Mouse (Mus musculus) embryonic facial prominence, embryonic 15.5 days (tissue): Measurements from ENCODE around the gene Hesx1. TPM values are rescaled to one million over a fixed set of nuclear protein-coding genes. Genes with fewer than 3 reads are reported as not detected.

ENCODE experiments used
- ATAC-seq: fragments of 200-750 bp; cut with Nextera tagmentation; 2 replicates; pipeline ENCODE4 v1.8.0; 2017; ENCODE audit warnings: low read depth, moderate TSS enrichment; ENCODE audit not compliant: insufficient number of reproducible peaks, low FRiP score, low TSS enrichment
- H3K27ac ChIP-seq: fragments of 300-500 bp; sonication (generic); replicated peaks from 2 replicates; pipeline ENCODE4 v1.5.1; 2015; ENCODE audit warnings: mild to moderate bottlenecking, inconsistent platforms
- H3K27me3 ChIP-seq: fragments of 300-500 bp; sonication (generic); 2 replicates; pipeline ENCODE4 v1.6.1; 2015; ENCODE audit warnings: inconsistent platforms
- H3K36me3 ChIP-seq: fragments of 300-500 bp; sonication (generic); 2 replicates; pipeline ENCODE4 v1.6.1; 2015; ENCODE audit warnings: mild to moderate bottlenecking, inconsistent platforms
- H3K4me1 ChIP-seq: fragments of 300-500 bp; sonication (generic); 2 replicates; pipeline ENCODE4 v1.6.1; 2015; ENCODE audit warnings: inconsistent platforms
- H3K4me2 ChIP-seq: fragments of 300-500 bp; sonication (generic); replicated peaks from 2 replicates; pipeline ENCODE4 v1.6.1; 2015; ENCODE audit warnings: mild to moderate bottlenecking, inconsistent platforms
- H3K4me3 ChIP-seq: fragments of 300-500 bp; sonication (generic); replicated peaks from 2 replicates; pipeline ENCODE4 v1.5.1; 2015; ENCODE audit warnings: mild to moderate bottlenecking, inconsistent platforms
- H3K9ac ChIP-seq: fragments of 300-500 bp; sonication (generic); 2 replicates; pipeline ENCODE4 v1.6.1; 2015; ENCODE audit warnings: inconsistent platforms
- H3K9me3 ChIP-seq: fragments of 300-500 bp; sonication (generic); replicated peaks from 2 replicates; pipeline ENCODE4 v1.6.1; 2016; ENCODE audit warnings: inconsistent platforms
- WGBS: fragments of 180-500 bp; shearing (Covaris S2); methylation state at CpG from one replicate; pipeline ENCODE4 v1.1.7; 2015; 5-methylcytosine and 5-hydroxymethylcytosine counted together
- polyA plus RNA-seq: library from polyadenylated mRNA; unstranded; fragments of >200 nt; fragmentation: Nextera tagmentation; extraction: Ambion mirVana; gene quantifications from 2 replicates; pipeline ENCODE4 v1.2.1, GENCODE M21; 2015

Hesx1 gene
- polyA plus RNA-seq, 1 experiment from 2014 or later = 0.28 TPM

GRCm38 (mm10) chr14:26979808-26980207 lies 14.4 kb upstream of the Hesx1 start:
- H3K4me3 ChIP-seq = no peak overlapping the region
- H3K4me2 ChIP-seq = no peak overlapping the region
- no peaks in the 10 kb centered on the region for H3K27me3 ChIP-seq
- H3K36me3 ChIP-seq = no peaks in the 10 kb centered on the region
- no peak overlapping the region for H3K9ac ChIP-seq
- H3K27ac ChIP-seq = no peak overlapping the region
- H3K4me1 ChIP-seq = no peaks in the 10 kb centered on the region
- WGBS = 77% methylated on average over 3 of the region's 3 CpGs
- no peaks in the 10 kb centered on the region; the same call in 1 of the 2 replicates for H3K9me3 ChIP-seq
- no peak for ATAC-seq

GRCm38 (mm10) chr14:26981021-26981420 lies 13.2 kb upstream of the Hesx1 start:
- no peak overlapping the region for H3K27ac ChIP-seq
- H3K36me3 ChIP-seq = no peaks in the 10 kb centered on the region
- H3K4me3 ChIP-seq = no peak overlapping the region
- no peaks in the 10 kb centered on the region for H3K27me3 ChIP-seq
- WGBS = 96% methylated on average over 8 of the region's 8 CpGs
- no peaks in the 10 kb centered on the region for H3K4me1 ChIP-seq
- no peak for ATAC-seq
- no peak overlapping the region for H3K4me2 ChIP-seq
- H3K9ac ChIP-seq = no peak overlapping the region
- H3K9me3 ChIP-seq = no peaks in the 10 kb centered on the region; the same call in 1 of the 2 replicates

- H3K4me3 ChIP-seq = no peak overlapping the region
- no peaks in the 10 kb centered on the region; the same call in 1 of the 2 replicates for H3K9me3 ChIP-seq
- WGBS = 67% methylated on average over 5 of the region's 5 CpGs
- H3K9ac ChIP-seq = no peak overlapping the region
- H3K36me3 ChIP-seq = no peaks in the 10 kb centered on the region
- H3K27ac ChIP-seq = no peak overlapping the region
- no peaks in the 10 kb centered on the region for H3K4me1 ChIP-seq
- no peak overlapping the region for H3K4me2 ChIP-seq
- no peaks in the 10 kb centered on the region for H3K27me3 ChIP-seq
- no peak for ATAC-seq
Measured at GRCm38 (mm10) chr14:26981494-26982149, 12.6 kb upstream of the Hesx1 start.

GRCm38 (mm10) chr14:26982150-26982530 lies 12.1 kb upstream of the Hesx1 start:
- H3K4me3 ChIP-seq = no peak overlapping the region
- no peak for ATAC-seq
- WGBS = 68% methylated on average over 5 of the region's 5 CpGs

GRCm38 (mm10) chr14:26988694-26989093 lies 5.5 kb upstream of the Hesx1 start:
- no peak overlapping the region for H3K4me3 ChIP-seq
- no peak overlapping the region for H3K27ac ChIP-seq
- no peak for ATAC-seq
- 67% methylated on average over 2 of the region's 2 CpGs for WGBS
- no peaks in the 10 kb centered on the region for H3K9me3 ChIP-seq
- no peaks in the 10 kb centered on the region for H3K36me3 ChIP-seq
- H3K9ac ChIP-seq = no peak overlapping the region
- H3K4me2 ChIP-seq = no peak overlapping the region
- H3K4me1 ChIP-seq = no peaks in the 10 kb centered on the region
- H3K27me3 ChIP-seq = no peaks in the 10 kb centered on the region

More at GRCm38 (mm10) chr14:26982150-26982530, 12.1 kb upstream of the Hesx1 start:
- Histone ChIP-seq H3K9ac (no peak overlapping the region), H3K36me3 (no peaks in the 10 kb centered on the region), H3K4me1 (no peaks in the 10 kb centered on the region), H3K4me2 (no peak overlapping the region), H3K9me3 (no peaks in the 10 kb centered on the region; the same call in 1 of the 2 replicates), H3K27ac (no peak overlapping the region), H3K27me3 (no peaks in the 10 kb centered on the region)

GRCm38 (mm10) chr14:26991622-26992021 lies 2.6 kb upstream of the Hesx1 start:
- Histone ChIP-seq H3K4me3 (no peak overlapping the region), H3K9me3 (no peaks in the 10 kb centered on the region), H3K27me3 (no peaks in the 10 kb centered on the region), H3K4me2 (no peak overlapping the region), H3K27ac (no peak overlapping the region), H3K9ac (no peak overlapping the region), H3K36me3 (no peaks in the 10 kb centered on the region), H3K4me1 (peaks cover 6% of the 10 kb centered on the region; the same call in 1 of the 2 replicates)
- ATAC-seq = no peak
- WGBS = 77% methylated on average over 18 of the region's 18 CpGs

GRCm38 (mm10) chr14:26993427-26993826 lies 789 bp upstream of the Hesx1 start:
- Histone ChIP-seq H3K9ac (no peak overlapping the region), H3K36me3 (no peaks in the 10 kb centered on the region), H3K27me3 (no peaks in the 10 kb centered on the region), H3K4me3 (no peak overlapping the region), H3K27ac (no peak overlapping the region), H3K9me3 (no peaks in the 10 kb centered on the region), H3K4me2 (no peak overlapping the region), H3K4me1 (peaks cover 6% of the 10 kb centered on the region; the same call in 1 of the 2 replicates)
- no peak for ATAC-seq
- WGBS = 34% methylated on average over 3 of the region's 3 CpGs

GRCm38 (mm10) chr14:26996257-26996656 lies 2.0 kb downstream of the Hesx1 start:
- Histone ChIP-seq H3K36me3 (no peaks in the 10 kb centered on the region), H3K27me3 (no peaks in the 10 kb centered on the region), H3K4me2 (no peak overlapping the region), H3K9ac (no peak overlapping the region), H3K4me1 (peaks cover 6% of the 10 kb centered on the region; the same call in 1 of the 2 replicates), H3K9me3 (no peaks in the 10 kb centered on the region), H3K27ac (no peak overlapping the region), H3K4me3 (no peak overlapping the region)
- no peak for ATAC-seq

GRCm38 (mm10) chr14:27000386-27000785 lies 6.2 kb downstream of the Hesx1 start:
- Histone ChIP-seq H3K36me3 (no peaks in the 10 kb centered on the region), H3K9me3 (no peaks in the 10 kb centered on the region), H3K4me1 (no peaks in the 10 kb centered on the region), H3K4me2 (0 out of 2 replicates have a peak overlapping the region, but pooled peaks have one; percentile 17), H3K9ac (no peak overlapping the region), H3K27me3 (no peaks in the 10 kb centered on the region), H3K27ac (no peak overlapping the region), H3K4me3 (no peak overlapping the region)
- WGBS = 4% methylated on average over 11 of the region's 11 CpGs
- no peak for ATAC-seq

- no peak for ATAC-seq
- H3K36me3 ChIP-seq = no peaks in the 10 kb centered on the region
- H3K9me3 ChIP-seq = no peaks in the 10 kb centered on the region
- no peak overlapping the region for H3K27ac ChIP-seq
- no peak overlapping the region for H3K9ac ChIP-seq
- H3K27me3 ChIP-seq = no peaks in the 10 kb centered on the region
- H3K4me3 ChIP-seq = no peak overlapping the region
- H3K4me1 ChIP-seq = no peaks in the 10 kb centered on the region
- H3K4me2 ChIP-seq = no peak overlapping the region
- 68% methylated on average over 7 of the region's 7 CpGs for WGBS
Measured at GRCm38 (mm10) chr14:27004906-27005305, 10.7 kb downstream of the Hesx1 start.

GRCm38 (mm10) chr14:27005937-27006336 lies 11.7 kb downstream of the Hesx1 start:
- Histone ChIP-seq H3K4me3 (no peak overlapping the region), H3K4me2 (no peak overlapping the region), H3K9ac (no peak overlapping the region), H3K27ac (no peak overlapping the region), H3K27me3 (no peaks in the 10 kb centered on the region), H3K9me3 (no peaks in the 10 kb centered on the region), H3K36me3 (no peaks in the 10 kb centered on the region), H3K4me1 (no peaks in the 10 kb centered on the region)
- WGBS = 27% methylated on average over 6 of the region's 6 CpGs
- no peak for ATAC-seq

GRCm38 (mm10) chr14:27011561-27011960 lies 17.3 kb downstream of the Hesx1 start:
- Histone ChIP-seq H3K4me3 (no peak overlapping the region), H3K9ac (no peak overlapping the region), H3K27me3 (no peaks in the 10 kb centered on the region), H3K36me3 (no peaks in the 10 kb centered on the region), H3K4me2 (no peak overlapping the region), H3K4me1 (no peaks in the 10 kb centered on the region), H3K9me3 (no peaks in the 10 kb centered on the region), H3K27ac (no peak overlapping the region)
- WGBS = 82% methylated on average over 5 of the region's 5 CpGs
- ATAC-seq = no peak
